Mouse (Mus musculus): ENCODE results near the gene Prkg2. TPM values are rescaled to one million over a fixed set of nuclear protein-coding genes. Genes with fewer than 3 reads are reported as not detected.

Gene Prkg2
- polyA plus RNA-seq, 1 experiment from 2014 or later = 0.05 TPM

- no peak for DNase-seq
- no peak overlapping the region for H3K9ac ChIP-seq (replicated peaks)
- H3K9me3 ChIP-seq (ENCODE audit: low read length) = no peaks in the 10 kb centered on the region
- no peak overlapping the region for H3K27ac ChIP-seq (ENCODE audit: low read depth)
- WGBS (ENCODE audit: insufficient replicate concordance) = 65% methylated on average over 4 of the region's 4 CpGs
- TF ChIP-seq CTCF (IDR thresholded peaks at IDR 0.05; ENCODE audit: low read depth) = no peak
- no peak for TF ChIP-seq EP300 (IDR thresholded peaks at IDR 0.05; ENCODE audit: low read depth)
- no peaks in the 10 kb centered on the region for H3K36me3 ChIP-seq (replicated peaks; ENCODE audit: insufficient read depth, low read length)
- no peaks in the 10 kb centered on the region for H3K4me1 ChIP-seq (ENCODE audit: insufficient read depth)
- H3K27me3 ChIP-seq (ENCODE audit: insufficient read depth, low read length) = no peaks in the 10 kb centered on the region
- ATAC-seq = no peak
- no peak overlapping the region for H3K4me3 ChIP-seq (ENCODE audit: low read depth, low read length)
- H3K4me2 ChIP-seq (ENCODE audit: low read depth, low read length) = no peak overlapping the region
These were observed 86.6 kb downstream of the Prkg2 start for GRCm38 (mm10) chr5:98950495-98951092.

- no peak for ATAC-seq
- no peak for TF ChIP-seq EP300 (IDR thresholded peaks at IDR 0.05; ENCODE audit: low read depth)
- TF ChIP-seq CTCF (IDR thresholded peaks at IDR 0.05; ENCODE audit: low read depth) = no peak
These were observed 87.4 kb downstream of the Prkg2 start for GRCm38 (mm10) chr5:98949784-98950183.

GRCm38 (mm10) chr5:98946656-98947055 lies 90.5 kb downstream of the Prkg2 start:
- Histone ChIP-seq H3K9ac (replicated peaks) (no peak overlapping the region), H3K27ac (ENCODE audit: low read depth) (no peak overlapping the region), H3K9me3 (ENCODE audit: low read length) (no peaks in the 10 kb centered on the region), H3K27me3 (ENCODE audit: insufficient read depth, low read length) (no peaks in the 10 kb centered on the region), H3K36me3 (replicated peaks; ENCODE audit: insufficient read depth, low read length) (no peaks in the 10 kb centered on the region), H3K4me1 (ENCODE audit: insufficient read depth) (no peaks in the 10 kb centered on the region), H3K4me2 (ENCODE audit: low read depth, low read length) (no peak overlapping the region), H3K4me3 (ENCODE audit: low read depth, low read length) (no peak overlapping the region)
- WGBS (ENCODE audit: insufficient replicate concordance) = 94% methylated on average over 20 of the region's 20 CpGs
- ATAC-seq (no peak), DNase-seq (no peak)
- TF ChIP-seq CTCF (IDR thresholded peaks at IDR 0.05; ENCODE audit: low read depth) = no peak
- no peak for TF ChIP-seq EP300 (IDR thresholded peaks at IDR 0.05; ENCODE audit: low read depth)

More at GRCm38 (mm10) chr5:98949784-98950183, 87.4 kb downstream of the Prkg2 start:
- Histone ChIP-seq H3K4me1 (ENCODE audit: insufficient read depth) (no peaks in the 10 kb centered on the region), H3K4me3 (ENCODE audit: low read depth, low read length) (no peak overlapping the region), H3K27ac (ENCODE audit: low read depth) (no peak overlapping the region), H3K27me3 (ENCODE audit: insufficient read depth, low read length) (no peaks in the 10 kb centered on the region), H3K9me3 (ENCODE audit: low read length) (no peaks in the 10 kb centered on the region), H3K36me3 (replicated peaks; ENCODE audit: insufficient read depth, low read length) (no peaks in the 10 kb centered on the region), H3K4me2 (ENCODE audit: low read depth, low read length) (no peak overlapping the region), H3K9ac (replicated peaks) (no peak overlapping the region)
- WGBS (ENCODE audit: insufficient replicate concordance) = 76% methylated on average over 10 of the region's 10 CpGs
- DNase-seq = no peak

GRCm38 (mm10) chr5:98946117-98946620 lies 91.0 kb downstream of the Prkg2 start:
- TF ChIP-seq EP300 (IDR thresholded peaks at IDR 0.05; ENCODE audit: low read depth) (no peak), CTCF (IDR thresholded peaks at IDR 0.05; ENCODE audit: low read depth) (no peak)
- no peak overlapping the region for H3K27ac ChIP-seq (ENCODE audit: low read depth)
- no peaks in the 10 kb centered on the region for H3K9me3 ChIP-seq (ENCODE audit: low read length)
- WGBS (ENCODE audit: insufficient replicate concordance) = 56% methylated on average over 4 of the region's 4 CpGs
- H3K36me3 ChIP-seq (replicated peaks; ENCODE audit: insufficient read depth, low read length) = no peaks in the 10 kb centered on the region
- DNase-seq = no peak
- H3K4me2 ChIP-seq (ENCODE audit: low read depth, low read length) = no peak overlapping the region
- H3K4me1 ChIP-seq (ENCODE audit: insufficient read depth) = no peaks in the 10 kb centered on the region
- ATAC-seq = no peak
- no peak overlapping the region for H3K4me3 ChIP-seq (ENCODE audit: low read depth, low read length)
- H3K9ac ChIP-seq (replicated peaks) = no peak overlapping the region
- H3K27me3 ChIP-seq (ENCODE audit: insufficient read depth, low read length) = no peaks in the 10 kb centered on the region

GRCm38 (mm10) chr5:98943776-98944175 lies 93.4 kb downstream of the Prkg2 start:
- H3K36me3 ChIP-seq (replicated peaks; ENCODE audit: insufficient read depth, low read length) = no peaks in the 10 kb centered on the region
- H3K27me3 ChIP-seq (ENCODE audit: insufficient read depth, low read length) = no peaks in the 10 kb centered on the region
- H3K4me2 ChIP-seq (ENCODE audit: low read depth, low read length) = no peak overlapping the region
- ATAC-seq (no peak), DNase-seq (no peak)
- H3K9ac ChIP-seq (replicated peaks) = no peak overlapping the region
- no peak for TF ChIP-seq CTCF (IDR thresholded peaks at IDR 0.05; ENCODE audit: low read depth)
- TF ChIP-seq EP300 (IDR thresholded peaks at IDR 0.05; ENCODE audit: low read depth) = no peak
- WGBS (ENCODE audit: insufficient replicate concordance) = 40% methylated on average over 6 of the region's 6 CpGs
- H3K27ac ChIP-seq (ENCODE audit: low read depth) = no peak overlapping the region
- H3K9me3 ChIP-seq (ENCODE audit: low read length) = no peaks in the 10 kb centered on the region
- no peak overlapping the region for H3K4me3 ChIP-seq (ENCODE audit: low read depth, low read length)
- H3K4me1 ChIP-seq (ENCODE audit: insufficient read depth) = no peaks in the 10 kb centered on the region

GRCm38 (mm10) chr5:98940731-98941130 lies 96.4 kb downstream of the Prkg2 start:
- no peak overlapping the region for H3K4me2 ChIP-seq (ENCODE audit: low read depth, low read length)
- H3K9me3 ChIP-seq (ENCODE audit: low read length) = no peaks in the 10 kb centered on the region
- H3K27me3 ChIP-seq (ENCODE audit: insufficient read depth, low read length) = no peaks in the 10 kb centered on the region
- no peaks in the 10 kb centered on the region for H3K4me1 ChIP-seq (ENCODE audit: insufficient read depth)
- no peak overlapping the region for H3K27ac ChIP-seq (ENCODE audit: low read depth)
- TF ChIP-seq EP300 (IDR thresholded peaks at IDR 0.05; ENCODE audit: low read depth) = no peak
- WGBS (ENCODE audit: insufficient replicate concordance) = 17% methylated on average over 6 of the region's 6 CpGs
- no peak overlapping the region for H3K9ac ChIP-seq (replicated peaks)
- ATAC-seq = no peak
- H3K4me3 ChIP-seq (ENCODE audit: low read depth, low read length) = no peak overlapping the region
- DNase-seq = no peak
- no peaks in the 10 kb centered on the region for H3K36me3 ChIP-seq (replicated peaks; ENCODE audit: insufficient read depth, low read length)
